Mouse (Mus musculus): ENCODE data around the gene Zfp512. TPM values are rescaled to one million over a fixed set of nuclear protein-coding genes. Genes with fewer than 3 reads are reported as not detected.
"Not testable (repeated sequence)": the region's sequence is repeated elsewhere in the genome, so short reads cannot be mapped to it uniquely, and the experiment has no call there.

The Zfp512 gene
- total RNA-seq (2017) = 50.8 to 94.5 TPM (median 53.9 TPM) in 3 replicates

DNA sequence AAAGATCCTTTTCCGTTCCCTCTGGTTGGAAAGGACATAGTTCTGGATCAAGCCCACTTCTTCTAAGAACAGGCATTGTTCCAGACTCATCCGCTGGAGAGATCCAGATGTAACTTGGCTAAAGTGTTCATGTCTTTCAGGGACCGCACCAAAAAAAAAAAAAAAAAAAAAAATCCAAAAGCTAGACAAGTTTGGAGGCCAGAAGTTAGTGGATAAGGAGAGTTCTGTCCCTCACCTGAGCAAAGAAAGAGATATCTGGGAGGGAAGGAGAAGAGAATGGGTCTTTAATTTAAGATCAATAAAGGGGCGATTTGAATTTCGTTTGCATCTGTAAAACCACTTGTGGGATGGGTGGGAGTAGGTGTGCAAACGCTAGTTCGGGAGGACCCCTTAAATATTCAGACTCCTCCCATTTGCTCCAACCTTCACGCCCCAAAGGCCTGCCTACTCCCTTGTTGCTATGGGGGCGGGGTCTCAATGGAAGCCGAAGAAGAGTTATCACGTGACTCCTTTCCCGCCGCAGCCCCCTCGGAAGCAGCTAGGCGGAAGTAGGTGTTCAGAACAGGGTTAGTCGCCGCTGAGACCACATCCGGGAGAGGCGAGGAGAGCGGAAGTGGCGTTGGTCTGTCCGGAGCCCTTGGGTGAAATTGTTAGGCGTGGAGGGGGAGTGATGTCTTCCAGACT is at the start of gene Zfp512:
Gene Zfp512, plus strand, starts transcription at position 554 of the 684 bp plus-strand sequence.
- ATAC-seq (replicated peaks; ENCODE audit: insufficient number of reproducible peaks, low FRiP score, low TSS enrichment, poor library complexity, severe bottlenecking) = peak; percentile 99

GRCm38 (mm10) chr5:31434727-31435126 is 17.5 kb upstream of the Zfp512 start:
- ATAC-seq (replicated peaks; ENCODE audit: insufficient number of reproducible peaks, low FRiP score, low TSS enrichment, poor library complexity, severe bottlenecking) = not testable (repeated sequence)

DNA sequence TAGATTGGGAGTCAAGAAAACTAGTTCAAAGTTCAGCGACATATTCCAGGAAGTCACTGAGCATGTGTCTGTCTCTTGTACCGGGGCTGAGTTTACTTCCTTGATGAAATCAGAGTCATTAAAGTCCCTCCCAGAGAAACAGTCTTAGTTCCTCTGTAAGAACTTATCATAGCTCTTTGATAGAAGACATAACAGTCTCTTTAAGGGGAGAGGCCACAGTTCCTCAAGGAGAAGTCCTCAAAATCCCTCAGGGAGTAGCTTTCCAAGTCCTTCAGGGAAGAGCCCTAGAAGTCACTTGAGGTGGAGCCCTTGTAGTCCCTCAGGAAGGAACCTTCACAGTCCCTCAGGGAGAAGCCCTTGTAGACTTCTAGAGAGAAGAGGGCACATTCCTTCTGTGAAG is 895 bp upstream of the Zfp512 start:
- no peak for ATAC-seq (replicated peaks; ENCODE audit: insufficient number of reproducible peaks, low FRiP score, low TSS enrichment, poor library complexity, severe bottlenecking)

GRCm38 (mm10) chr5:31452562-31452878 is 289 bp downstream of the Zfp512 start:
- ATAC-seq (replicated peaks; ENCODE audit: insufficient number of reproducible peaks, low FRiP score, low TSS enrichment, poor library complexity, severe bottlenecking) = no peak

DNA sequence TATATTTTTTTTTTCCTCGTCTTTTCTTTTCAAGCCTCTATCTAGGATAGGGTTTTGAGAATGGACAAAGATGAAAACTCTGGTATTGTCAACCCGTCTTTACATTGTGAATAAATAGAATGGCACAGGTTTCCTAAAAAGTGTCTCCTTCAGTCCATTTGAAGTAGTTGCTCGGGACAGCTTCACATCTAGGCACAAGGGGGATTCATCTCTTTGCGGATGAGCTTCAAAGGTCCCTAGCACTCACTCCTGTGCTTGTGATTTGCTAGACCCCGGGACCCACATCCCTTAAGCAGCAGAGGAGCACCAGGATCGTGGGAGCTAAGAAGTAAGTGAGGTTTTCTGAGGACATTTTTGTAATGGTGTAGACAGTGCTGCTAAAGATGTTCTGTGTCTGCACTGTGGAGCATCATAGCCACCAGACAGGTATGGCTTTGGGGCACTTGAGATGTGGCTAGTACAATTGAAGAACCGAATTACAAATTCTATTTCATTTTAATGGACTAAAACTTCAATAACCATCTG is 717 bp downstream of the Zfp512 start:
- no peak for ATAC-seq (replicated peaks; ENCODE audit: insufficient number of reproducible peaks, low FRiP score, low TSS enrichment, poor library complexity, severe bottlenecking)

GRCm38 (mm10) chr5:31467798-31468197 is 15.6 kb downstream of the Zfp512 start:
- peak; percentile 70; the same call in 1 of the 2 replicates for ATAC-seq (replicated peaks; ENCODE audit: insufficient number of reproducible peaks, low FRiP score, low TSS enrichment, poor library complexity, severe bottlenecking)

GRCm38 (mm10) chr5:31469711-31470110 is 17.5 kb downstream of the Zfp512 start:
- ATAC-seq (replicated peaks; ENCODE audit: insufficient number of reproducible peaks, low FRiP score, low TSS enrichment, poor library complexity, severe bottlenecking) = no peak

DNA sequence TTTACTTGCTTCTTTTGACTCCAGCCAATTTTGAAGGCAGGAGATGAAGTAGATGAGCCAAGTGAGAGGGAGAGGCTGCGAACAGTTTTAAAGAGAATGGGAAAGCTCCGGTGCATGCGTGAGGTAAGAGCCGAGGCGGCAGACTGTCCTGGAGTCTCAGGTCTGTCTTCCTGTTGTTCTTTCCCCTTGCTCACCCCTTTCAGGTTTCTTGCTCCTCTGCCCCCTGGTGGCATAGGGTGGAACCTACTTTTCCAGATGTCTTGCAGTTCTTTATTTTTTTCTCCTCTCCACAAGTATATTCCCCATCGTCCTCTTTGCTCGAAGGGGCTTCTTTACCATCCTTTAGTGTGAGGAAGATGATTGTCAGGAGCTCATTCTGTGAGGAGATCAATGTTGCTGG is 18.1 kb downstream of the Zfp512 start:
- ATAC-seq (replicated peaks; ENCODE audit: insufficient number of reproducible peaks, low FRiP score, low TSS enrichment, poor library complexity, severe bottlenecking) = no peak

DNA sequence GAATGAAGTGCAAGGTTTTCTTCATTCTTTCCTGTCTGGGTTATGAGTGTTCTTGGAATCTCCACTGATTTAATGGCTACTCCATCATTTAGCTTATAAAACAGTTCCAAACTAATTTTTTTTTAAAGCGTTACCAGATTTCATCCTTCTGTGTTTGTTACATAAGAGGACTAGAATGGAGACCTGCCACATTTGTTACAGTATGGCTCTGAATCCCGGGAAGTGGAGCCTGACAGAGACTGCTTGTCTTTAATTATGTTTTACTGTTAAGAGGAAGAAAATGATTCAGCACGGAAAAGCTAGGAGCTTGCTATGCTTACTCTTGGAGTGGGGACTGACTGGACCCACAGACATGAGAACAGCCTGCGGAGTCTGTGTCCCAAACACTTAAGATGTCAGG is 28.3 kb downstream of the Zfp512 start:
- no peak for ATAC-seq (replicated peaks; ENCODE audit: insufficient number of reproducible peaks, low FRiP score, low TSS enrichment, poor library complexity, severe bottlenecking)

- ATAC-seq (replicated peaks; ENCODE audit: insufficient number of reproducible peaks, low FRiP score, low TSS enrichment, poor library complexity, severe bottlenecking) = no peak
Measured at GRCm38 (mm10) chr5:31485440-31485839, 33.2 kb downstream of the Zfp512 start, which contains the start of gene 4930548H24Rik. Gene 4930548H24Rik (plus strand): TSS chr5:31485740.

- ATAC-seq (replicated peaks; ENCODE audit: insufficient number of reproducible peaks, low FRiP score, low TSS enrichment, poor library complexity, severe bottlenecking) = peak; percentile 75
Measured at GRCm38 (mm10) chr5:31487889-31488288, 35.7 kb downstream of the Zfp512 start.

GRCm38 (mm10) chr5:31489116-31489769 is 37.0 kb downstream of the Zfp512 start:
- no peak for ATAC-seq (replicated peaks; ENCODE audit: insufficient number of reproducible peaks, low FRiP score, low TSS enrichment, poor library complexity, severe bottlenecking)

DNA sequence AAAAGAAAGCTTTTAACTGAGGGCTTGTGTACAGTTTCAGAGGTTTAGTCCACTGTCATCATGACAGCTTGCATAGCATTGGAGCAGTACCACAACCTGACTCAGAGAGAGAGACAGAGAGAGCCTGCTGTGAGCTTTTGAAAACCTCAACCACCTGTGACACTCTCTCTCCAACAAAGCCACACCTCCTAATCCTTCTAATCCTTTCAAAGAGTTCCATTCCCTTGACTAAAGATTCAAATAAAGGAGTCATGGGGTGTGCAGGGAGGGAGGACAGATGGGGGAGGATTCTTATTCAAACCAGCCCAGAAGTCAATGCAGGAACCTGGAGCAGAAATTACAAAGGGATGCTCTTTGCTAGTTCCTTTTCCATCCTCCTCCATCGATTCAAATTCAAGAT is 39.8 kb downstream of the Zfp512 start:
- no peak for ATAC-seq (replicated peaks; ENCODE audit: insufficient number of reproducible peaks, low FRiP score, low TSS enrichment, poor library complexity, severe bottlenecking)

GRCm38 (mm10) chr5:31494513-31495297 is 42.5 kb downstream of the Zfp512 start, which contains the start of gene Gpn1:
Gene Gpn1 (plus strand): TSS chr5:31494741.
- ATAC-seq (replicated peaks; ENCODE audit: insufficient number of reproducible peaks, low FRiP score, low TSS enrichment, poor library complexity, severe bottlenecking) = peak; percentile 100

- ATAC-seq (replicated peaks; ENCODE audit: insufficient number of reproducible peaks, low FRiP score, low TSS enrichment, poor library complexity, severe bottlenecking) = no peak
Measured at GRCm38 (mm10) chr5:31504843-31505242, 52.6 kb downstream of the Zfp512 start.

DNA sequence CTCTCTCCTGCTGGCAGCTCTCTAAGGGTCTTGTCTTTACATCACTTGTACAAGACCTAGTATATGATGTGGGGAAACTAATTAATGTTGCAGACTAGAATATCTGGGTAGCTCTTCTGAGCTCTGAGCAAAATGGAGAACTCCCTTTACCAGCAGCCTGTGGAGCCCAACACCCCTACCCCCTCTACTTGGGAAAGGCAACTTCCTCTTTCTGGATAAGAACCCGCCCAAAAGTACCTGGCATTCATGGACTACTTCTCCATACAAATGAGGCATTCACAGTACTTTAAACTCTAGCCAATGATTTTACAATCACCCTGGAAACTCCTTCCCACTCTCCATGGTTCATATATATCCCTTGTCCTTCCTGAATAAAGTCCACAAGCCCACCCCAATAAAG is 60.2 kb downstream of the Zfp512 start:
- ATAC-seq (replicated peaks; ENCODE audit: insufficient number of reproducible peaks, low FRiP score, low TSS enrichment, poor library complexity, severe bottlenecking) = peak; percentile 82

DNA sequence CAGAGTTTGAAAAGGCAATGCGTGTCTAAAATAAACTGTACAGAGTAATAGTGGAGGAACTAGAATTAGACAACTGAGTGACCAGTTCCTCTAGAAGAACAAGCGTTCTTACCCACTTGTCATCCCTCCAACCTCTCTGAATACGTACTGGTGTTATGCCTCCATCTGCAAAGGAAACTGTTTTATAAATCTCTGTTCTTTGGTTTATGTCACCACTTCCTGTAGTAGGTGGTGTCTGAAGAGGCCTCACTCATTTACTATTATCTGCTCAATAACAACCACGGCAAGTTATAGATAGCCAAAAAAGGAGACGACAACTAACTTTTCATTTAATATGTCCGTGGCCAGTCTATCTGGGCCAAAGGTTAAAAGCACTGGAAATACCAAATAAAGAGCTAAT is 68.3 kb downstream of the Zfp512 start:
- no peak for ATAC-seq (replicated peaks; ENCODE audit: insufficient number of reproducible peaks, low FRiP score, low TSS enrichment, poor library complexity, severe bottlenecking)

DNA sequence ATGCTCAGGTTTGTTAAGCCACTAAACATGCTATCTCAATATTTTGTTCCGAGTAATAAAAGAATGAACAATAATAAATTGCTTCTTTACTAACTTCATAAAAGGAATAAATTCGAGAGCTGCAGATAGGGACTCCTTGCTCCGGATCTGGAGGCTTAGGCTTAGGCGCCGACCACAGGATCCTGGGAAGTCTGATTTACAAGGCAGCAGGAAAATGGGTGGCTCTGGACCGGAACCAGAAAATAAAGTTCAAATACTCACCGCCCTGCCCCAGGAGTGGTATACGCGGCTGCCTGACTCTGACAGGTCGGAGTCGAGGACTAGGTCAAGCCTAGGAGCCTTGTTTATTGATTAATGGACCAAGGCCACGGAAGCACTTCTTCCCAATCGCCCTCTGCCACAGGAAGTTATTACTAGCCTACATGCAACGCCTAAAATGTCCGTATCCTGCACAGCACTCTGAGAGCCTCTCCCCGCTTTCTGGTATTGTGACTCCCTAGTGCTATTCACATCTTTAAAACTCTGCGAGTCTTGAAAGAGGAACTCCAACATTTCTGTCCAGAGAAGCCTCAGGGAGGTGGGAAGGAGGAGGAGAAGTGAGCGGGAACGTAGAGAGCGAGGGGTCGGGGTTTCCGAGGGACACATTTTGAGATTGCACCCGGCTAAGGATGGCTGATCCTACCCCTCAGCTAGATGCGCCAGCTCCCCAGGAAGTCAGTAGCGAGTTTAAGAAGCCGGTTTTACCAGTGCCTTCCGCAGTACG is 74.3 kb downstream of the Zfp512 start, which contains the start of gene Slc4a1ap:
Gene Slc4a1ap, plus strand, starts transcription at position 642 of the 763 bp plus-strand sequence.
- peak; percentile 87 for ATAC-seq (replicated peaks; ENCODE audit: insufficient number of reproducible peaks, low FRiP score, low TSS enrichment, poor library complexity, severe bottlenecking)
